Mouse (Mus musculus) lung, adult 10 weeks (tissue): ENCODE results near the gene Casp4. TPM values are rescaled to one million over a fixed set of nuclear protein-coding genes. Genes with fewer than 3 reads are reported as not detected.

Experiments used
- polyA plus RNA-seq: library from polyadenylated mRNA; stranded (reverse); fragments of 350-450 nt; fragmentation: Illumina TruSeq; extraction: RNeasy Lipid Tissue Mini Kit (QIAGEN cat#74804); gene quantifications from one replicate; pipeline ENCODE4 v1.2.3, GENCODE M21; 2014; ENCODE audit warnings: low read depth, low replicate concordance; ENCODE audit not compliant: insufficient read depth

Casp4 gene
- polyA plus RNA-seq = 11.9 TPM

GRCm38 (mm10) chr9:5308561-5308960 lies at the start of gene Casp4:
Gene Casp4, plus strand, starts transcription at chr9:5308828.

GRCm38 (mm10) chr9:5298329-5299131 lies 10.1 kb upstream of the Casp4 start, which contains the start of gene Casp1:
Gene Casp1, plus strand, starts transcription at chr9:5298517.

GRCm38 (mm10) chr9:5345291-5345898 lies 36.8 kb downstream of the Casp4 start, which contains the start of gene Casp12:
Gene Casp12, plus strand, starts transcription at chr9:5345430.

Other genes with a start within 250 kb of the Casp4 start
- gene Casp1, start 10.3 kb upstream of the Casp4 start, polyA plus RNA-seq = 9.0 TPM
- gene Casp12, start 36.6 kb downstream of the Casp4 start, polyA plus RNA-seq = 12.8 TPM